8 mouse cellular contexts compared by ENCODE assay signal in genomic region chr16:10452445-10452896, GRCm38 (mm10). TPM values are rescaled to one million over a fixed set of nuclear protein-coding genes. Genes with fewer than 3 reads are reported as not detected.
DNase-seq lines count a peak whose midpoint lies in the region; ATAC-seq and TF ChIP-seq lines count a peak whose summit lies in the region.

No protein-coding gene starts in this region.

- TF ChIP-seq CTCF in liver, adult 2 months (IDR thresholded peaks at IDR 0.05; ENCODE audit: low read depth, low read length): no peak
- no peak for TF ChIP-seq CTCF in lung, adult 2 months (IDR thresholded peaks at IDR 0.05; ENCODE audit: insufficient read depth, low read length)

- ATAC-seq in liver, embryonic 11.5 days (replicated peaks; ENCODE audit: low FRiP score): no peak
- peak; percentile 28; the same call in 1 of the 2 replicates for ATAC-seq in kidney, embryonic 16.5 days (ENCODE audit: low FRiP score, low TSS enrichment)

- H3K27me3 ChIP-seq in liver, adult 2 months (ENCODE audit: control insufficient read depth, insufficient read depth, low read length): no peaks in the 10 kb centered on the region
- H3K27me3 ChIP-seq in liver, embryonic 11.5 days (replicated peaks; ENCODE audit: control insufficient read depth, insufficient read depth, low read length): no peaks in the 10 kb centered on the region
- H3K27me3 ChIP-seq in kidney, embryonic 16.5 days (ENCODE audit: insufficient read depth, low read length): no peaks in the 10 kb centered on the region

- H3K27ac ChIP-seq in liver, adult 2 months (replicated peaks; ENCODE audit: insufficient read depth, low read depth, low read length): peak overlapping the region; percentile 58; the same call in 1 of the 2 replicates
- H3K27ac ChIP-seq in liver, embryonic 11.5 days (ENCODE audit: low read depth, low read length): no peak overlapping the region
- H3K27ac ChIP-seq in kidney, embryonic 16.5 days (ENCODE audit: low read length): 0 out of 2 replicates have a peak overlapping the region, but pooled peaks have one; percentile 4

- H3K4me2 ChIP-seq in liver, embryonic 11.5 days: no peak overlapping the region
- no peak overlapping the region for H3K4me2 ChIP-seq in kidney, embryonic 16.5 days (replicated peaks; ENCODE audit: low read depth, low read length)

- no peaks in the 10 kb centered on the region for H3K9me3 ChIP-seq in liver, embryonic 11.5 days (ENCODE audit: control insufficient read depth, low read length)
- H3K9me3 ChIP-seq in kidney, embryonic 16.5 days (ENCODE audit: low read length): no peaks in the 10 kb centered on the region

- H3K79me2 ChIP-seq in liver, adult 2 months (ENCODE audit: control insufficient read depth, insufficient read depth, low read length): no peaks in the 10 kb centered on the region

- no peaks in the 10 kb centered on the region for H3K36me3 ChIP-seq in liver, adult 2 months (ENCODE audit: control insufficient read depth, insufficient read depth, low read length)
- no peaks in the 10 kb centered on the region for H3K36me3 ChIP-seq in liver, embryonic 11.5 days (ENCODE audit: control insufficient read depth, insufficient read depth, low read length)
- H3K36me3 ChIP-seq in kidney, embryonic 16.5 days (ENCODE audit: insufficient read depth, low read length): no peaks in the 10 kb centered on the region

- DNase-seq in liver, adult 2 months (ENCODE audit: extremely low read depth, low read depth, low spot score): peak; percentile 66
- DNase-seq in liver, embryonic 11.5 days (ENCODE audit: low spot score): no peak
- peak; percentile 45 for DNase-seq in cerebellum, adult 11-12 months
- DNase-seq in gastrocnemius, postnatal 25 days: peak; percentile 55
- DNase-seq in lung, adult 2 months: peak; percentile 92
- peak; percentile 61 to 71 for DNase-seq in right cerebral cortex, adult 2 months (ENCODE audit: low spot score in 2 of 2)
- no peak for DNase-seq in embryo, embryonic 10 days (ENCODE audit: low spot score)

- WGBS in liver, adult 2 months: 7% methylated on average over 8 of the region's 8 CpGs
- WGBS in liver, embryonic 11.5 days: 80% methylated on average over 8 of the region's 8 CpGs
- WGBS in kidney, embryonic 16.5 days: 68% methylated on average over 8 of the region's 8 CpGs
- 4% methylated on average over 8 of the region's 8 CpGs for WGBS in lung, adult 2 months

- H3K9ac ChIP-seq in liver, adult 2 months (ENCODE audit: low read depth, low read length): no peak overlapping the region
- no peak overlapping the region for H3K9ac ChIP-seq in liver, embryonic 11.5 days (ENCODE audit: low read depth, low read length)
- H3K9ac ChIP-seq in kidney, embryonic 16.5 days (replicated peaks; ENCODE audit: low read length): no peak overlapping the region

- H3K4me3 ChIP-seq in liver, adult 2 months (ENCODE audit: insufficient read depth, low read depth, low read length): no peak overlapping the region
- no peak overlapping the region for H3K4me3 ChIP-seq in liver, embryonic 11.5 days (ENCODE audit: low read depth, low read length)
- H3K4me3 ChIP-seq in kidney, embryonic 16.5 days (ENCODE audit: low read length): no peak overlapping the region
- no peak overlapping the region for H3K4me3 ChIP-seq in lung, adult 2 months (replicated peaks; ENCODE audit: extremely low read depth, low read depth, low read length)

- TF ChIP-seq POLR2A in liver, adult 2 months (IDR thresholded peaks at IDR 0.05; ENCODE audit: extremely low read depth, insufficient read depth, low read length): no peak
- no peak for TF ChIP-seq POLR2A in lung, adult 2 months (IDR thresholded peaks at IDR 0.05; ENCODE audit: borderline replicate concordance, extremely low read depth, low read depth, low read length)

- peaks cover 25% of the 10 kb centered on the region for H3K4me1 ChIP-seq in liver, adult 2 months (ENCODE audit: control insufficient read depth, insufficient read depth, low read length)
- peaks cover 5% of the 10 kb centered on the region; the same call in 1 of the 2 replicates for H3K4me1 ChIP-seq in liver, embryonic 11.5 days (replicated peaks; ENCODE audit: control insufficient read depth, insufficient read depth, low read length)
- peaks cover 28% of the 10 kb centered on the region for H3K4me1 ChIP-seq in kidney, embryonic 16.5 days (ENCODE audit: insufficient read depth, low read length)
- peaks cover 15% of the 10 kb centered on the region for H3K4me1 ChIP-seq in lung, adult 2 months (ENCODE audit: control insufficient read depth, insufficient read depth, low read length)

RNA-seq across cellular contexts. Expression of gene Tvp23a, which starts 5.3 kb away (rescaled TPM):
- 0.37 and 0.40 TPM in 2 replicates for total RNA-seq in liver, adult 2 months (2014; rRNA removed)
- polyA plus RNA-seq in liver, adult 2 months (2012; rRNA removed): 0.05 and 0.24 TPM in 2 replicates
- 4.6 and 4.9 TPM in 2 replicates for polyA plus RNA-seq in liver, embryonic 11.5 days (2014; fragmentation: Nextera tagmentation; extraction: Ambion mirVana)
- under 1 TPM; 0.36 to 0.40 TPM for total RNA-seq in gastrocnemius, postnatal 25 days (2021)
- 14.3 and 16.3 TPM in 2 replicates for polyA plus RNA-seq in kidney, embryonic 16.5 days (2015; fragmentation: Nextera tagmentation; extraction: Ambion mirVana)
- polyA plus RNA-seq in lung, adult 2 months (2012; rRNA removed): 0.63 and 1.2 TPM in 2 replicates

RNA-seq across cellular contexts. Expression of gene Ciita, which starts 27.4 kb away (rescaled TPM):
- total RNA-seq in liver, adult 2 months (2014; rRNA removed): 1.0 and 2.2 TPM in 2 replicates
- polyA plus RNA-seq in liver, adult 2 months (2012; rRNA removed): 0.51 and 1.1 TPM in 2 replicates
- polyA plus RNA-seq in liver, embryonic 11.5 days (2014; fragmentation: Nextera tagmentation; extraction: Ambion mirVana): 0.05 and 0.14 TPM in 2 replicates
- total RNA-seq in gastrocnemius, postnatal 25 days (2021): under 1 TPM; 0.11 to 0.13 TPM
- 0.80 TPM in 2 replicates for polyA plus RNA-seq in kidney, embryonic 16.5 days (2015; fragmentation: Nextera tagmentation; extraction: Ambion mirVana)
- 13.2 and 13.3 TPM in 2 replicates for polyA plus RNA-seq in lung, adult 2 months (2012; rRNA removed)

RNA-seq across cellular contexts. Expression of gene Nubp1, which starts 40.7 kb away (rescaled TPM):
- total RNA-seq in liver, adult 2 months (2014; rRNA removed): 16.4 and 19.4 TPM in 2 replicates
- 20.0 and 24.5 TPM in 2 replicates for polyA plus RNA-seq in liver, adult 2 months (2012; rRNA removed)
- 69.9 and 78.0 TPM in 2 replicates for polyA plus RNA-seq in liver, embryonic 11.5 days (2014; fragmentation: Nextera tagmentation; extraction: Ambion mirVana)
- total RNA-seq in gastrocnemius, postnatal 25 days (2021): 1 to 10 TPM; 6.3 to 6.6 TPM
- 69.9 and 71.8 TPM in 2 replicates for polyA plus RNA-seq in kidney, embryonic 16.5 days (2015; fragmentation: Nextera tagmentation; extraction: Ambion mirVana)
- 25.9 and 31.0 TPM in 2 replicates for polyA plus RNA-seq in lung, adult 2 months (2012; rRNA removed)

RNA-seq across cellular contexts. Expression of gene Tekt5, which starts 57.2 kb away (rescaled TPM):
- 0.09 TPM in 1 of 2 replicates, not detected in the other for total RNA-seq in liver, adult 2 months (2014; rRNA removed)
- 0.07 and 0.12 TPM in 2 replicates for polyA plus RNA-seq in liver, adult 2 months (2012; rRNA removed)
- polyA plus RNA-seq in liver, embryonic 11.5 days (2014; fragmentation: Nextera tagmentation; extraction: Ambion mirVana): 0.16 TPM in 1 of 2 replicates, not detected in the other
- not detected for total RNA-seq in gastrocnemius, postnatal 25 days (2021)
- 0.70 and 0.87 TPM in 2 replicates for polyA plus RNA-seq in kidney, embryonic 16.5 days (2015; fragmentation: Nextera tagmentation; extraction: Ambion mirVana)
- 6.8 and 9.2 TPM in 2 replicates for polyA plus RNA-seq in lung, adult 2 months (2012; rRNA removed)

Comparison
In these comparisons a context has a peak if more than half of its experiments do, and no peak if none do; other contexts are left out.
1. DNase-seq: peak in liver, adult 2 months (single experiment), cerebellum, adult 11-12 months (single experiment), gastrocnemius, postnatal 25 days (single experiment), lung, adult 2 months (single experiment) and right cerebral cortex, adult 2 months (2 of 2); none in liver, embryonic 11.5 days (single experiment) and embryo, embryonic 10 days (single experiment).